Mouse (Mus musculus) small intestine, adult 2 months (tissue): ENCODE results near the gene Catsperg1. TPM values are rescaled to one million over a fixed set of nuclear protein-coding genes. Genes with fewer than 3 reads are reported as not detected.

Source experiments
- H3K27ac ChIP-seq: fragments of 200-500 bp; 2 replicates; pipeline ENCODE4 v1.5.1; 2012; ENCODE audit warnings: low read depth, low read length, control low read depth, inconsistent platforms; ENCODE audit not compliant: insufficient read depth
- H3K27me3 ChIP-seq: fragments of 200-500 bp; 2 replicates; pipeline ENCODE4 v1.6.1; 2012; ENCODE audit warnings: mild to moderate bottlenecking, moderate library complexity, low read length, inconsistent platforms; ENCODE audit not compliant: control insufficient read depth, insufficient read depth
- H3K36me3 ChIP-seq: fragments of 200-500 bp; 2 replicates; pipeline ENCODE4 v1.6.1; 2012; ENCODE audit warnings: mild to moderate bottlenecking, low read length, control low read depth, inconsistent platforms; ENCODE audit not compliant: control insufficient read depth, insufficient read depth
- H3K4me1 ChIP-seq: fragments of 200-500 bp; 2 replicates; pipeline ENCODE4 v1.6.1; 2012; ENCODE audit warnings: low read length, inconsistent platforms, mixed read lengths; ENCODE audit not compliant: control insufficient read depth, insufficient read depth, insufficient read length
- H3K4me3 ChIP-seq: fragments of 200-500 bp; 2 replicates; pipeline ENCODE4 v1.5.1; 2012; ENCODE audit warnings: low read depth, mild to moderate bottlenecking, control low read depth, inconsistent platforms, low read length, moderate library complexity
- CTCF ChIP-seq: fragments of 200-500 bp; IDR thresholded peaks from 2 replicates; pipeline ENCODE4 v1.5.1; 2012; ENCODE audit warnings: low read depth, mild to moderate bottlenecking, control low read depth, inconsistent platforms, low read length, moderate library complexity, mixed read lengths; ENCODE audit not compliant: insufficient replicate concordance, insufficient read length; ENCODE audit errors: extremely low read depth
- POLR2A ChIP-seq: fragments of 200-500 bp; IDR thresholded peaks from 2 replicates; pipeline ENCODE4 v1.6.1; 2012; ENCODE audit warnings: low read depth, mild to moderate bottlenecking, control low read depth, inconsistent platforms, low read length, moderate library complexity
- WGBS: fragments of 180-500 bp; shearing (Covaris S2); methylation state at CpG from one replicate; pipeline ENCODE4 v1.1.7; 2018; 5-methylcytosine and 5-hydroxymethylcytosine counted together
- polyA plus RNA-seq: library from polyadenylated mRNA; depleted of rRNA; stranded (reverse); fragments of >200 nt; gene quantifications from 2 replicates; pipeline ENCODE4 v1.2.3, GENCODE M21; 2012

Gene Catsperg1
- polyA plus RNA-seq, 1 experiment, result 0.53 TPM

DNA sequence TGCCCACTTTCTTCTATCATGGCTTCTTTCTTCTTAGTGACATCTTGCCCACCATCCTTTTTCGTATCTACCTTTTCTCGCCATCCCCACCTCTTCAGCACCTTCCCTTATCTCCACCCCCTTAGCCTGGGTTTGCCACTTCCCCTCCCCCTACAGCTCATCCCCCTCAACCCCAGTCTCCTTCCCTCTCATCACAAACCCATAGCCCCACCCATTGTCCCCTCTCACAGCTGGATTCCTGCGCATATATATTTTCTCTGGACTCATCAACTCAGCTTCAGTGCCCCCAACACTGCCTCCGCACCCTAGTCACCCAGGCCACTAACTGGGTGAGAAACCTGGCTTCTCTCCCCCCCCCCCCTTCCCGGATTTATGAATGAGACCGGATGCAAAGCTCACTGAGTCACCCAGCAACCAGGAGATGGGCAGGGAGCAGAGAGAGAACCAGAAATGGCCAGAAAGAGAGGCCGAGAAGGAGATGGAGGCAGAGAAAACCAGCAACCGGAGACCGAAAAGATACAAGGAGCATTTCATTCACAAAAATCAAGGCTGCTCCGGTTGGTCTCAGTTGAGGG is 45.6 kb downstream of the Catsperg1 start:
- Histone ChIP-seq H3K27me3 (peaks cover 34% of the 10 kb centered on the region), H3K4me3 (no peak overlapping the region), H3K36me3 (peaks cover 2% of the 10 kb centered on the region), H3K4me1 (peaks cover 20% of the 10 kb centered on the region), H3K27ac (no peak overlapping the region)
- TF ChIP-seq POLR2A (no peak), CTCF (no peak)
- WGBS, result 28% methylated on average over 10 of the region's 10 CpGs

DNA sequence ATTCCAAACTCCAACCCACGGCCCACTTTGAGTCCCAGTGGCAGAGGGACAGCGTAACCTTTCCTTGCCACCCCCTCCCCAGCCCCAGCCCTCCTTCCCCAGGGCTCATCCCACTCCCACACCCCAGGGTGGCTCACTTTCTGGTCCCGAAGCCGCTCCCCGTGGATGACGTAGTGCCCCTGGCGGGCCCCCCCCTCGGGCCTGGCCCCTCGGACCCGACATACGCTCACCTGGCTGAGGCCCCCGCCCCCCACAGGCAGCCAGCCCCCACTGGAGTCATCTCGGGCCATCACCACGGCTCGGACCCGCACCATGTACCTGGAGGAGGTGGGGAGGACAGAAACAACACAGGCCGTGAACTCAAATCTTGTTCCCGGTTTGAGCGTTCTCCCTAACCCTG is 46.2 kb downstream of the Catsperg1 start:
- TF ChIP-seq POLR2A, result no peak
- no peak for TF ChIP-seq CTCF
- Histone ChIP-seq H3K4me3 (no peak overlapping the region), H3K27ac (no peak overlapping the region), H3K36me3 (no peaks in the 10 kb centered on the region), H3K27me3 (peaks cover 34% of the 10 kb centered on the region), H3K4me1 (peaks cover 24% of the 10 kb centered on the region)
- 47% methylated on average over 19 of the region's 19 CpGs for whole genome bisulfite sequencing

DNA sequence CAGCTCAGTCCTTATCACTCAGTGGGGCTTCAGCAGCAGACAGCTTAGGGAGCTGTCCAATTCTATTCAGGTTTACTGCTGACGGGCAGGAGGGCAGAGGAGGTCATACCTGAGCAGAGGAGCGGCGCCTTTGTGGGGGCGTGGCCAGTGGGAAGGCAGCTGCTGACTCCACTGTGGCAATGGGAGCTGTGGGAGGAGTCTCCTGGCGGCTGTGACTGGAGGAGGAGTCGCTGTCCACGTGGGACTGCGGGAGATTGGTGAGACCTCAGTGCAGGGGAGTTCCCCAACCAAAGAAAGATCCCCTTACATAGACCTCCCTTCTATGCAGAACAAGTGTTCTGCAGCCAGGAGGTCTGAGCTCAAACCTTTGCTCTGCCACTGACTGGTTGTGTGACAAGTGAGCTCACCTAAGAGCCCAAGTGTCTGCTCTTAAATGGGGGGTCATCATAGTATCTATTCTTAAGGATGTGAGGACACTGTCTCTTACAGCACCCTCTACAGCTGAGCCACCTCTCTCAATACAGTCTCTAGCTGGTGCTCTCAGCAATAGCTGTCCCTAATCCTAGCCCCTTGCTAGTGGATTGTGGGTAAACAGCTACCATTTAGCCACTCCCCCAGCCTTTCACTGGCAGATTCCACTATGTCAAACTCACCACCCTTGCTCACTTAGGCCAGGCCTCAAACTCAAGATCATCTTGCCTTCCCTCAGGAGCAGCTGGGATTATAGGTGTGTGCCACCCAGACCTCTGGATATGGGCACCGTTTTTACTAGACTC is 50.9 kb downstream of the Catsperg1 start:
- Histone ChIP-seq H3K4me3 (no peak overlapping the region), H3K36me3 (no peaks in the 10 kb centered on the region), H3K27me3 (0 out of 2 replicates have a peak, but pooled peaks cover under 1% of the 10 kb centered on the region), H3K4me1 (peaks cover 7% of the 10 kb centered on the region), H3K27ac (no peak overlapping the region)
- 14% methylated on average over 9 of the region's 9 CpGs for WGBS
- TF ChIP-seq CTCF, result no peak
- no peak for TF ChIP-seq POLR2A

DNA sequence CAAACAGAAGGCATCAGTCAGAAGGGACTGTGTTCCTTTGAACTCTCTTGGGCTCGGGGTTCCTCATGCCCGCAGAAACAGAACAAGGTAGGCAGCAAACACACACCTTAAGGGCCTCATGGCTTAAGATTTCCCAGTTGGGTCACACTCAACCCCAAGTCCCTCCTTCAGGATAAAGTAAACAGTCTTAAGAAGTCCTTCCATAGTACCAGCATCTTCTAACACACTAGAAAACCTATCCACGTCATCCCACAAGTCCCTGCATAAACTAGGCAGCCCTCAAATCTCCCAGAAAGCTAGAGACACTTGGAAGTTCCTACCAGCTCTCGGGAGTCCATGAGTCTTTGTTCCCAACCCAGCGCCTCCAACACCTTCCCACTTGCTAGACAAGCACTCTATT is 51.5 kb downstream of the Catsperg1 start:
- Histone ChIP-seq H3K27ac (no peak overlapping the region), H3K36me3 (no peaks in the 10 kb centered on the region), H3K4me3 (no peak overlapping the region), H3K4me1 (peaks cover 7% of the 10 kb centered on the region), H3K27me3 (no peaks in the 10 kb centered on the region)
- TF ChIP-seq CTCF, result no peak
- no peak for TF ChIP-seq POLR2A
- WGBS, result 51% methylated on average over 5 of the region's 5 CpGs

DNA sequence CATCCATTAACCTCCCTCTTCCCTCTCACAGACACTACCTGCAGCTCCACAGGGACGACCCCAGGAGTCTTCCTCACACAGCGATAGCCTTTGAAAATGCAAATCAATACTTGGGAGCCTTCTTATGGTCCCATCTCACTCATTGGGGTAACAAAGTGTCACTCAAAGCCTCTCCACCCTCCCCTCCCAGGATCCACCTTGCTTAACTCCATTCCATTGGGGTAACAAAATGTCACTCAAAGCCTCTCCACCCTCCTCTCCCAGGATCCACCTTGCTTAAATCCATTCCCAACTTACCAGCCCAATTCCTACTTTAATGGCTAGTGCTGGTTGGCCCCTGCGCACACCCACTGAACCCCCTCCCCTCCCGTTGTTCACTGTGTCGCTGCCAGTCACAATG is 55.6 kb downstream of the Catsperg1 start:
- H3K4me1 ChIP-seq, result peaks cover 13% of the 10 kb centered on the region
- H3K27me3 ChIP-seq, result no peaks in the 10 kb centered on the region
- WGBS, result 57% methylated on average over 5 of the region's 5 CpGs
- no peak overlapping the region for H3K27ac ChIP-seq
- TF ChIP-seq CTCF (no peak), POLR2A (no peak)
- no peak overlapping the region for H3K4me3 ChIP-seq
- peaks cover 13% of the 10 kb centered on the region for H3K36me3 ChIP-seq

DNA sequence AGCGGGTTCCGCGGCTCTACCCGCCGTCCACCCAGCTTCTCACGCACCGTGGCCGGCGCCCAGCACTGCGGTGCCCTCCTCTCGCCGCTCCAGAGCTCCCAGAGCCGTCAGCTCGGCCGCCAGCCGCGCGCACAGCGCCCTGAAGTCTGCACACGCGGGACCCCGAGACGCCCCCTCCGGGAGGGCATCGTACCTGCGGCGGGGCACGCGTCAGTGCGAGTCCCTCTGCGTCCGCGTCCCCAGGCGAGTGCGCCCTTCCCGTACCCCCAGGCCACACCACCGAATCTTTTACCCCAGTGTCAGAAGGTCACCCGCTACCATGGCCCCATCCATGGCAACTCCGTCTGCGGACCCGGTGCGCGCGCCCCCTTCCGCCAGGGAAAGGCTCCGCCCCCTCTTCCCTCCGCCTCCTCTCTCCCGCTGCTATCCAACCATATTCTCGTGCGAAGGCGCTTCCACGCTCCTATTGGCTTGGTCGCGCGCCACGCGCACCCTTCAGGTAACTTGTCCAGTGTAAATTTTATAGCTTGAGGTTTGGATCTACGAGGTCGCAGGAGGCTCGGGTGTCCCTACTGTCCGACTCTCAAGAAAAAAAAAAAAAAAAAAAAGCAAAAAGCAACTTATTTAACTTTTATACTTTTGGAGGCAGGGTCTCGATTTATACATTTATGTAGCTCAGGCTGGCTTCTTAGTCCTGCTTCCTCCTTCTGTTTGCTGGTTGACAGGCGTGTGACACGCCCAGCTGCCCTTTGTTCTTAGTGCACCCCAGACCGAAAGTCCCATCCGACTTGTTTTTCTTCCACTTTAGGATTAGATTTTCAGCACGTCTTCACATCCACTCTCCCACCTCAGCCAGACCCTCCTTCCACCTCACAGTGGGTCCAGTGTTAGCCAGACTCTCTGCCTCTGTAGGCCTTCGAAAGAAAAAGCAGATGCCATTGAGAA is 57.7 kb downstream of the Catsperg1 start, which contains the start of gene Fam98c:
Gene Fam98c (minus strand): TSS at position 397 of the 945 bp plus-strand sequence.
- H3K27me3 ChIP-seq, result no peaks in the 10 kb centered on the region
- peaks cover 13% of the 10 kb centered on the region for H3K36me3 ChIP-seq
- 1% methylated on average over 68 of the region's 68 CpGs for WGBS
- H3K4me1 ChIP-seq, result peaks cover 7% of the 10 kb centered on the region; the same call in 1 of the 2 replicates
- H3K4me3 ChIP-seq, result peak within 1 kb of the TSS; percentile 74
- H3K27ac ChIP-seq, result peak within 1 kb of the TSS; percentile 97
- TF ChIP-seq POLR2A, result peak; percentile 49
- TF ChIP-seq CTCF, result 0 out of 2 replicates have a peak, but pooled peaks have one; percentile 11
